Mouse (Mus musculus) limb, embryonic 13.5 days (tissue): Measurements from ENCODE around the gene Olfr90. TPM values are rescaled to one million over a fixed set of nuclear protein-coding genes. Genes with fewer than 3 reads are reported as not detected.

Experiments used
- ATAC-seq: fragments of 200-750 bp; cut with Nextera tagmentation; 2 replicates; pipeline ENCODE4 v1.8.0; 2017; ENCODE audit warnings: low read depth, moderate number of reproducible peaks, moderate TSS enrichment; ENCODE audit not compliant: low FRiP score
- H3K27ac ChIP-seq: fragments of 300-500 bp; sonication (generic); 2 replicates; pipeline ENCODE4 v1.5.1; 2015; ENCODE audit warnings: inconsistent platforms, mild to moderate bottlenecking, moderate library complexity
- H3K27me3 ChIP-seq: fragments of 300-500 bp; sonication (generic); 2 replicates; pipeline ENCODE4 v1.6.1; 2015; ENCODE audit warnings: mild to moderate bottlenecking, inconsistent platforms
- H3K36me3 ChIP-seq: fragments of 300-500 bp; sonication (generic); 2 replicates; pipeline ENCODE4 v1.6.1; 2015; ENCODE audit warnings: inconsistent platforms, mild to moderate bottlenecking, moderate library complexity
- H3K4me1 ChIP-seq: fragments of 300-500 bp; sonication (generic); 2 replicates; pipeline ENCODE4 v1.6.1; 2015; ENCODE audit warnings: inconsistent platforms
- H3K4me2 ChIP-seq: fragments of 300-500 bp; sonication (generic); replicated peaks from 2 replicates; pipeline ENCODE4 v1.6.1; 2015; ENCODE audit warnings: inconsistent platforms, mild to moderate bottlenecking, moderate library complexity
- H3K4me3 ChIP-seq: fragments of 300-500 bp; sonication (generic); 2 replicates; pipeline ENCODE4 v1.5.1; 2015; ENCODE audit warnings: moderate library complexity, mild to moderate bottlenecking, inconsistent platforms
- H3K9ac ChIP-seq: fragments of 300-500 bp; sonication (generic); 2 replicates; pipeline ENCODE4 v1.6.1; 2015; ENCODE audit warnings: mild to moderate bottlenecking, inconsistent platforms
- H3K9me3 ChIP-seq: fragments of 300-500 bp; sonication (generic); 2 replicates; pipeline ENCODE4 v1.6.1; 2016; ENCODE audit warnings: inconsistent platforms
- WGBS: fragments of 180-500 bp; shearing (Covaris S2); methylation state at CpG from one replicate; pipeline ENCODE4 v1.1.7; 2015; 5-methylcytosine and 5-hydroxymethylcytosine counted together
- polyA plus RNA-seq: library from polyadenylated mRNA; unstranded; fragments of >200 nt; fragmentation: Nextera tagmentation; extraction: Ambion mirVana; gene quantifications from 2 replicates; pipeline ENCODE4 v1.2.1, GENCODE M21; 2015

The Olfr90 gene
- polyA plus RNA-seq, 1 experiment from 2014 or later = 0.09 TPM

GRCm38 (mm10) chr17:37051745-37052144, 36.6 kb downstream of the Olfr90 start:
- H3K9me3 ChIP-seq = no peaks in the 10 kb centered on the region
- peaks cover 38% of the 10 kb centered on the region for H3K4me1 ChIP-seq
- H3K36me3 ChIP-seq = peaks cover 40% of the 10 kb centered on the region
- H3K4me3 ChIP-seq = 0 out of 2 replicates have a peak overlapping the region, but pooled peaks have one; percentile 72
- peak overlapping the region; percentile 93 for H3K4me2 ChIP-seq
- H3K27ac ChIP-seq = no peak overlapping the region
- peaks cover 10% of the 10 kb centered on the region for H3K27me3 ChIP-seq
- no peak overlapping the region; the same call in 1 of the 2 replicates for H3K9ac ChIP-seq
- ATAC-seq = no peak
- WGBS = 50% methylated on average over 4 of the region's 4 CpGs

GRCm38 (mm10) chr17:37050876-37051275, 37.4 kb downstream of the Olfr90 start:
- peak; percentile 6; the same call in 1 of the 2 replicates for ATAC-seq
- H3K9ac ChIP-seq = peak overlapping the region; percentile 87
- no peak overlapping the region; the same call in 1 of the 2 replicates for H3K27ac ChIP-seq

GRCm38 (mm10) chr17:37050399-37050798, 37.9 kb downstream of the Olfr90 start:
- Histone ChIP-seq H3K36me3 (peaks cover 27% of the 10 kb centered on the region), H3K9me3 (no peaks in the 10 kb centered on the region), H3K4me1 (peaks cover 40% of the 10 kb centered on the region), H3K27me3 (peaks cover 10% of the 10 kb centered on the region), H3K9ac (peak overlapping the region; percentile 87), H3K27ac (peak overlapping the region; percentile 63; the same call in 1 of the 2 replicates), H3K4me2 (peak overlapping the region; percentile 93), H3K4me3 (peak overlapping the region; percentile 72)
- ATAC-seq = peak; percentile 60
- 1% methylated on average over 22 of the region's 22 CpGs for WGBS

More at GRCm38 (mm10) chr17:37050876-37051275, 37.4 kb downstream of the Olfr90 start:
- Histone ChIP-seq H3K4me2 (peak overlapping the region; percentile 93), H3K4me1 (peaks cover 40% of the 10 kb centered on the region), H3K36me3 (peaks cover 31% of the 10 kb centered on the region), H3K9me3 (no peaks in the 10 kb centered on the region), H3K27me3 (peaks cover 10% of the 10 kb centered on the region), H3K4me3 (peak overlapping the region; percentile 72)
- WGBS = 2% methylated on average over 27 of the region's 27 CpGs

- ATAC-seq = peak; percentile 13; the same call in 1 of the 2 replicates
- Histone ChIP-seq H3K4me2 (peak overlapping the region; percentile 93), H3K9me3 (no peaks in the 10 kb centered on the region), H3K4me1 (peaks cover 45% of the 10 kb centered on the region), H3K27me3 (peaks cover 10% of the 10 kb centered on the region), H3K27ac (peak overlapping the region; percentile 63; the same call in 1 of the 2 replicates), H3K9ac (peak overlapping the region; percentile 87), H3K4me3 (peak overlapping the region; percentile 72), H3K36me3 (peaks cover 20% of the 10 kb centered on the region)
- 3% methylated on average over 39 of the region's 39 CpGs for WGBS
Observed at GRCm38 (mm10) chr17:37049570-37050310, 38.6 kb downstream of the Olfr90 start.

GRCm38 (mm10) chr17:37048383-37048782, 39.9 kb downstream of the Olfr90 start:
- H3K9ac ChIP-seq = no peak overlapping the region
- H3K36me3 ChIP-seq = peaks cover 6% of the 10 kb centered on the region; the same call in 1 of the 2 replicates
- no peak overlapping the region for H3K27ac ChIP-seq
- H3K9me3 ChIP-seq = no peaks in the 10 kb centered on the region
- 77% methylated on average over 7 of the region's 7 CpGs for WGBS
- 0 out of 2 replicates have a peak overlapping the region, but pooled peaks have one; percentile 14 for H3K4me2 ChIP-seq
- ATAC-seq = no peak
- H3K4me3 ChIP-seq = no peak overlapping the region
- H3K27me3 ChIP-seq = peaks cover 10% of the 10 kb centered on the region
- peaks cover 45% of the 10 kb centered on the region for H3K4me1 ChIP-seq

GRCm38 (mm10) chr17:37047981-37048380, 40.3 kb downstream of the Olfr90 start:
- Histone ChIP-seq H3K4me3 (peak overlapping the region; percentile 84; the same call in 1 of the 2 replicates), H3K9ac (no peak overlapping the region), H3K9me3 (no peaks in the 10 kb centered on the region), H3K27me3 (peaks cover 10% of the 10 kb centered on the region), H3K4me2 (0 out of 2 replicates have a peak overlapping the region, but pooled peaks have one; percentile 14), H3K36me3 (peaks cover 6% of the 10 kb centered on the region; the same call in 1 of the 2 replicates), H3K27ac (no peak overlapping the region), H3K4me1 (peaks cover 45% of the 10 kb centered on the region)
- WGBS = 19% methylated on average over 3 of the region's 3 CpGs
- no peak for ATAC-seq

- Histone ChIP-seq H3K9ac (peak overlapping the region; percentile 94; the same call in 1 of the 2 replicates), H3K9me3 (no peaks in the 10 kb centered on the region), H3K4me1 (peaks cover 45% of the 10 kb centered on the region), H3K4me3 (peak overlapping the region; percentile 84), H3K36me3 (0 out of 2 replicates have a peak, but pooled peaks cover 4% of the 10 kb centered on the region), H3K27ac (no peak overlapping the region), H3K4me2 (peak overlapping the region; percentile 90), H3K27me3 (peaks cover 10% of the 10 kb centered on the region)
- ATAC-seq = no peak
- WGBS = 18% methylated on average over 19 of the region's 19 CpGs
Observed at GRCm38 (mm10) chr17:37047332-37047976, 40.8 kb downstream of the Olfr90 start.

GRCm38 (mm10) chr17:37046312-37047112, 41.8 kb downstream of the Olfr90 start:
- Histone ChIP-seq H3K4me1 (peaks cover 43% of the 10 kb centered on the region), H3K4me2 (peak overlapping the region; percentile 90), H3K27me3 (peaks cover 10% of the 10 kb centered on the region), H3K4me3 (peak overlapping the region; percentile 84), H3K9ac (peak overlapping the region; percentile 94), H3K36me3 (0 out of 2 replicates have a peak, but pooled peaks cover 3% of the 10 kb centered on the region), H3K9me3 (no peaks in the 10 kb centered on the region), H3K27ac (peak overlapping the region; percentile 87)
- 0% methylated on average over 37 of the region's 58 CpGs for WGBS
- peak; percentile 69 for ATAC-seq

- H3K4me1 ChIP-seq = peaks cover 35% of the 10 kb centered on the region
- peak within 1 kb of the TSS; percentile 94 for H3K9ac ChIP-seq
- peaks cover 10% of the 10 kb centered on the region for H3K27me3 ChIP-seq
- peak; percentile 83 for ATAC-seq
- H3K9me3 ChIP-seq = no peaks in the 10 kb centered on the region
- under 1% methylated on average over 44 of the region's 55 CpGs for WGBS
- H3K4me3 ChIP-seq = peak within 1 kb of the TSS; percentile 84
- 0 out of 2 replicates have a peak, but pooled peaks cover 3% of the 10 kb centered on the region for H3K36me3 ChIP-seq
- peak within 1 kb of the TSS; percentile 90 for H3K4me2 ChIP-seq
- peak within 1 kb of the TSS; percentile 87 for H3K27ac ChIP-seq
Observed at GRCm38 (mm10) chr17:37045611-37046311, 42.5 kb downstream of the Olfr90 start, which contains the start of gene Gabbr1. Gabbr1 (plus strand) TSS chr17:37045966.

- Histone ChIP-seq H3K4me1 (peaks cover 30% of the 10 kb centered on the region), H3K9me3 (no peaks in the 10 kb centered on the region), H3K27me3 (peaks cover 10% of the 10 kb centered on the region), H3K4me2 (peak overlapping the region; percentile 90), H3K9ac (peak overlapping the region; percentile 94; the same call in 1 of the 2 replicates), H3K36me3 (0 out of 2 replicates have a peak, but pooled peaks cover 3% of the 10 kb centered on the region), H3K27ac (peak overlapping the region; percentile 87; the same call in 1 of the 2 replicates), H3K4me3 (peak overlapping the region; percentile 84)
- ATAC-seq = no peak
- WGBS = 66% methylated on average over 7 of the region's 7 CpGs
Observed at GRCm38 (mm10) chr17:37044651-37045244, 43.6 kb downstream of the Olfr90 start.
